Mouse (Mus musculus) gastrocnemius, postnatal 36 days (tissue): ENCODE results near the gene Farsb. TPM values are rescaled to one million over a fixed set of nuclear protein-coding genes. Genes with fewer than 3 reads are reported as not detected.

Experiments
- DNase-seq, 2 experiments: peaks; one replicate each; pipeline ENCODE4 v3.0.0; 2022
- intact Hi-C: fragments of 180-260 bp; cut with DNase I; formaldehyde crosslinking; loops from one replicate; pipeline ENCODE4 v1.15.1; 2025
- total RNA-seq, 2 experiments: library from RNA; stranded (reverse); gene quantifications; 2 replicates each; pipeline ENCODE4 v1.2.3; 2021

Gene Farsb
- total RNA-seq, 2 experiments from 2014 or later: 46.8 to 54.3 TPM

DNA sequence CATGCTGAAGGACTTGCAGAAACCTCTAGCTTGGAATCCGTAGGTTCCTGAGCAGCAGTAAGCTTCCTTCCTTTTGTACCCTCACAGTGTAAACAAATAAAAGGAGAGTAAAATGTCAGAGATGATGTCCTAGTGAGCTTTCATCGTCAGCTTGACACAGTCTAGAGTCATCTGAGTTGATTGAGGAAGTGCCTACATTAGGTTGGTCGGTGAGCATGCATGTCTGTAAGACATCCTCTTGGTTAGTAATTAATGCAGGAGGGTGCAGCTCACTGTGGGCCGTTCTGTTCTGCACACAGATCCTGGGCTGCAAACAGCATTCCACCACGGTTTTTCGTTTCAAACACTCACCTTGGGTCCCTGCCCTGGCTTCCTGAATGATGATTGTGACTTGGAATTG is 118.6 kb downstream of the Farsb start:
- intact Hi-C loops: no loop called here

More for the DNA sequence above, 118.6 kb downstream of the Farsb start:
- DNase-seq: no peak

Other genes with a start within 250 kb of the Farsb start
- not detected for gene Sgpp2, start 178.6 kb downstream of the Farsb start, total RNA-seq
- gene Mogat1, start 22.1 kb upstream of the Farsb start, total RNA-seq: not detected
- not detected for gene BC035947, start 23.3 kb upstream of the Farsb start, total RNA-seq
- 10 to 100 TPM in 1 of 2 experiments, 1 to 10 TPM in 1; 7.8 to 11.2 TPM for gene Acsl3, start 168.9 kb upstream of the Farsb start, total RNA-seq
- gene Utp14b, start 169.1 kb upstream of the Farsb start, total RNA-seq: 1 to 10 TPM; 1.2 to 1.4 TPM